Mouse (Mus musculus): Measurements from ENCODE around the gene Vmn2r32.
"Not testable (repeated sequence)": the region's sequence is repeated elsewhere in the genome, so short reads cannot be mapped to it uniquely, and the experiment has no call there.

The Vmn2r32 gene

DNA sequence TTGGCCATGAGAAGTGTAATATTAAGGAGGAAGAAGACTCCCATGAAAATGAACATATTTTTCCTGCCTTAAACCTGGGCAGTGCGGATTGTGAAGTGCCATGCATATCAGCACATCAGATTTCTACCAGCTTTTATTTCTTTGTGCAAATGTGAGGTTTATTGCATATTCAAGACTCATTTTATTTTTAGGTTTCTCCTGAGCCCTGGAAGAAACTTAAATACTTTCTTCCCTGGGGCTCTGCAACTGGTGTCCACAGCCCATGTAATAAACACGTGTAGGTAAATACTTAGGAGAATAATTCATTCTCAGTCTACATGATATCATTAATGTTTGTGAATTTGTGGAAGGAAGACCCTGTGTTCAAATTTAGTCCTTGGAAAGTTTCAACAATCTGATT lies at the start of gene Vmn2r32:
Vmn2r32 (minus strand) TSS at position 101 of the 400 bp plus-strand sequence.
- not testable (repeated sequence) for DNase-seq (ENCODE audit: low spot score)

Data from left cerebral cortex, adult 11 months (tissue).